Mouse (Mus musculus) cortical plate, adult 2 months (tissue): ENCODE results near the gene Epn3.

Experiments used
- CTCF ChIP-seq: fragments of 200-500 bp; IDR thresholded peaks from 2 replicates; pipeline ENCODE4 v1.5.1; 2011; ENCODE audit warnings: mild to moderate bottlenecking, control low read depth, low read length; ENCODE audit not compliant: insufficient read depth; ENCODE audit errors: extremely low read depth
- POLR2A ChIP-seq: fragments of 200-500 bp; IDR thresholded peaks from 2 replicates; pipeline ENCODE4 v1.6.1; 2011; ENCODE audit warnings: mild to moderate bottlenecking, low read length, control low read depth; ENCODE audit not compliant: insufficient read depth; ENCODE audit errors: extremely low read depth

- TF ChIP-seq CTCF, result no peak
- TF ChIP-seq POLR2A, result no peak
These were observed 46.6 kb upstream of the Epn3 start for GRCm38 (mm10) chr11:94546381-94546780.
